Mouse (Mus musculus): Measurements from ENCODE around the gene Slamf7. TPM values are rescaled to one million over a fixed set of nuclear protein-coding genes. Genes with fewer than 3 reads are reported as not detected.

The Slamf7 gene
- polyA plus RNA-seq, 1 experiment from 2014 or later, result not detected

GRCm38 (mm10) chr1:171638686-171639085, 14.1 kb downstream of the Slamf7 start:
- DNase-seq, result no peak
- H3K4me1 ChIP-seq (ENCODE audit: insufficient read depth), result no peaks in the 10 kb centered on the region
- H3K27me3 ChIP-seq (ENCODE audit: insufficient read depth, low read length), result no peaks in the 10 kb centered on the region
- H3K9me3 ChIP-seq (ENCODE audit: low read depth, low read length), result no peaks in the 10 kb centered on the region
- ATAC-seq (ENCODE audit: insufficient read depth), result no peak
- H3K36me3 ChIP-seq (ENCODE audit: insufficient read depth), result no peaks in the 10 kb centered on the region
- H3K9ac ChIP-seq, result no peak overlapping the region
- H3K4me3 ChIP-seq (ENCODE audit: low read depth, low read length), result no peak overlapping the region
- no peak overlapping the region for H3K27ac ChIP-seq (ENCODE audit: low read depth)
- WGBS, result 69% methylated on average over 2 of the region's 2 CpGs
- H3K4me2 ChIP-seq, result no peak overlapping the region
- no peak for TF ChIP-seq CTCF (IDR thresholded peaks at IDR 0.05; ENCODE audit: low read depth)

GRCm38 (mm10) chr1:171637101-171637500, 15.7 kb downstream of the Slamf7 start:
- no peak for DNase-seq
- TF ChIP-seq CTCF (IDR thresholded peaks at IDR 0.05; ENCODE audit: low read depth), result no peak
- Histone ChIP-seq H3K4me2 (no peak overlapping the region), H3K9me3 (ENCODE audit: low read depth, low read length) (no peaks in the 10 kb centered on the region), H3K4me1 (ENCODE audit: insufficient read depth) (no peaks in the 10 kb centered on the region), H3K27ac (ENCODE audit: low read depth) (no peak overlapping the region), H3K36me3 (ENCODE audit: insufficient read depth) (no peaks in the 10 kb centered on the region), H3K4me3 (ENCODE audit: low read depth, low read length) (no peak overlapping the region), H3K27me3 (ENCODE audit: insufficient read depth, low read length) (no peaks in the 10 kb centered on the region), H3K9ac (no peak overlapping the region)
- WGBS, result 77% methylated on average over 8 of the region's 8 CpGs
- ATAC-seq (ENCODE audit: insufficient read depth), result no peak

GRCm38 (mm10) chr1:171635696-171636095, 17.1 kb downstream of the Slamf7 start:
- no peaks in the 10 kb centered on the region for H3K36me3 ChIP-seq (ENCODE audit: insufficient read depth)
- WGBS, result 37% methylated on average over 6 of the region's 6 CpGs
- no peak overlapping the region for H3K9ac ChIP-seq
- no peaks in the 10 kb centered on the region for H3K4me1 ChIP-seq (ENCODE audit: insufficient read depth)
- H3K9me3 ChIP-seq (ENCODE audit: low read depth, low read length), result no peaks in the 10 kb centered on the region
- no peaks in the 10 kb centered on the region for H3K27me3 ChIP-seq (ENCODE audit: insufficient read depth, low read length)
- DNase-seq, result no peak
- TF ChIP-seq CTCF (IDR thresholded peaks at IDR 0.05; ENCODE audit: low read depth), result no peak
- H3K4me2 ChIP-seq, result no peak overlapping the region
- no peak overlapping the region for H3K4me3 ChIP-seq (ENCODE audit: low read depth, low read length)
- no peak for ATAC-seq (ENCODE audit: insufficient read depth)
- H3K27ac ChIP-seq (ENCODE audit: low read depth), result no peak overlapping the region

- no peak; the same call in 1 of the 2 replicates for ATAC-seq (ENCODE audit: insufficient read depth)
- H3K36me3 ChIP-seq (ENCODE audit: insufficient read depth), result no peaks in the 10 kb centered on the region
- H3K4me1 ChIP-seq (ENCODE audit: insufficient read depth), result no peaks in the 10 kb centered on the region
- WGBS, result 52% methylated on average over 2 of the region's 2 CpGs
- no peak overlapping the region for H3K4me3 ChIP-seq (ENCODE audit: low read depth, low read length)
- TF ChIP-seq CTCF (IDR thresholded peaks at IDR 0.05; ENCODE audit: low read depth), result no peak
- H3K27me3 ChIP-seq (ENCODE audit: insufficient read depth, low read length), result no peaks in the 10 kb centered on the region
- no peak overlapping the region for H3K4me2 ChIP-seq
- no peaks in the 10 kb centered on the region for H3K9me3 ChIP-seq (ENCODE audit: low read depth, low read length)
- no peak overlapping the region for H3K27ac ChIP-seq (ENCODE audit: low read depth)
- no peak overlapping the region for H3K9ac ChIP-seq
- peak; percentile 50 for DNase-seq
Observed at GRCm38 (mm10) chr1:171631447-171631846, 21.4 kb downstream of the Slamf7 start.

GRCm38 (mm10) chr1:171630912-171631311, 21.9 kb downstream of the Slamf7 start:
- Histone ChIP-seq H3K27me3 (ENCODE audit: insufficient read depth, low read length) (no peaks in the 10 kb centered on the region), H3K36me3 (ENCODE audit: insufficient read depth) (no peaks in the 10 kb centered on the region), H3K9me3 (ENCODE audit: low read depth, low read length) (no peaks in the 10 kb centered on the region), H3K4me1 (ENCODE audit: insufficient read depth) (no peaks in the 10 kb centered on the region), H3K27ac (ENCODE audit: low read depth) (no peak overlapping the region), H3K4me3 (ENCODE audit: low read depth, low read length) (no peak overlapping the region), H3K4me2 (no peak overlapping the region), H3K9ac (no peak overlapping the region)
- DNase-seq, result peak; percentile 53
- peak; percentile 28; the same call in 1 of the 2 replicates for ATAC-seq (ENCODE audit: insufficient read depth)
- 63% methylated on average over 4 of the region's 4 CpGs for WGBS
- no peak for TF ChIP-seq CTCF (IDR thresholded peaks at IDR 0.05; ENCODE audit: low read depth)

- ATAC-seq (ENCODE audit: insufficient read depth) (no peak), DNase-seq (no peak)
- WGBS, result 54% methylated on average over 7 of the region's 7 CpGs
- Histone ChIP-seq H3K4me1 (ENCODE audit: insufficient read depth) (no peaks in the 10 kb centered on the region), H3K9me3 (ENCODE audit: low read depth, low read length) (no peaks in the 10 kb centered on the region), H3K27me3 (ENCODE audit: insufficient read depth, low read length) (no peaks in the 10 kb centered on the region), H3K4me3 (ENCODE audit: low read depth, low read length) (no peak overlapping the region), H3K4me2 (no peak overlapping the region), H3K9ac (no peak overlapping the region), H3K27ac (ENCODE audit: low read depth) (no peak overlapping the region), H3K36me3 (ENCODE audit: insufficient read depth) (no peaks in the 10 kb centered on the region)
- TF ChIP-seq CTCF (IDR thresholded peaks at IDR 0.05; ENCODE audit: low read depth), result no peak
Observed at GRCm38 (mm10) chr1:171630041-171630440, 22.8 kb downstream of the Slamf7 start.

- WGBS, result 58% methylated on average over 6 of the region's 6 CpGs
- ATAC-seq (ENCODE audit: insufficient read depth), result no peak
Observed at GRCm38 (mm10) chr1:171629168-171629567, 23.7 kb downstream of the Slamf7 start.

GRCm38 (mm10) chr1:171627801-171628200, 25.0 kb downstream of the Slamf7 start:
- ATAC-seq (ENCODE audit: insufficient read depth), result no peak
- Histone ChIP-seq H3K27me3 (ENCODE audit: insufficient read depth, low read length) (no peaks in the 10 kb centered on the region), H3K27ac (ENCODE audit: low read depth) (no peak overlapping the region), H3K4me1 (ENCODE audit: insufficient read depth) (no peaks in the 10 kb centered on the region), H3K4me2 (no peak overlapping the region), H3K36me3 (ENCODE audit: insufficient read depth) (no peaks in the 10 kb centered on the region), H3K4me3 (ENCODE audit: low read depth, low read length) (no peak overlapping the region), H3K9me3 (ENCODE audit: low read depth, low read length) (no peaks in the 10 kb centered on the region), H3K9ac (no peak overlapping the region)
- WGBS, result 82% methylated on average over 3 of the region's 3 CpGs
- no peak for DNase-seq
- TF ChIP-seq CTCF (IDR thresholded peaks at IDR 0.05; ENCODE audit: low read depth), result no peak

More at GRCm38 (mm10) chr1:171629168-171629567, 23.7 kb downstream of the Slamf7 start:
- Histone ChIP-seq H3K27me3 (ENCODE audit: insufficient read depth, low read length) (no peaks in the 10 kb centered on the region), H3K9ac (no peak overlapping the region), H3K36me3 (ENCODE audit: insufficient read depth) (no peaks in the 10 kb centered on the region), H3K9me3 (ENCODE audit: low read depth, low read length) (no peaks in the 10 kb centered on the region), H3K4me3 (ENCODE audit: low read depth, low read length) (no peak overlapping the region), H3K4me1 (ENCODE audit: insufficient read depth) (no peaks in the 10 kb centered on the region), H3K4me2 (no peak overlapping the region), H3K27ac (ENCODE audit: low read depth) (no peak overlapping the region)
- no peak for TF ChIP-seq CTCF (IDR thresholded peaks at IDR 0.05; ENCODE audit: low read depth)
- no peak for DNase-seq

Data from lung, embryonic 14.5 days (tissue).